Mouse (Mus musculus) olfactory bulb, adult 2 months (tissue): ENCODE measurements around the gene Elf2.

ENCODE experiments used
- CTCF ChIP-seq: fragments of 200-500 bp; IDR thresholded peaks from 2 replicates; pipeline ENCODE4 v1.5.1; 2012; ENCODE audit warnings: low read depth, mild to moderate bottlenecking, low read length, moderate library complexity; ENCODE audit not compliant: insufficient read depth
- POLR2A ChIP-seq: fragments of 200-500 bp; IDR thresholded peaks from 2 replicates; pipeline ENCODE4 v1.6.1; 2012; ENCODE audit warnings: mild to moderate bottlenecking, low read depth, low read length, moderate library complexity; ENCODE audit not compliant: insufficient read depth

DNA sequence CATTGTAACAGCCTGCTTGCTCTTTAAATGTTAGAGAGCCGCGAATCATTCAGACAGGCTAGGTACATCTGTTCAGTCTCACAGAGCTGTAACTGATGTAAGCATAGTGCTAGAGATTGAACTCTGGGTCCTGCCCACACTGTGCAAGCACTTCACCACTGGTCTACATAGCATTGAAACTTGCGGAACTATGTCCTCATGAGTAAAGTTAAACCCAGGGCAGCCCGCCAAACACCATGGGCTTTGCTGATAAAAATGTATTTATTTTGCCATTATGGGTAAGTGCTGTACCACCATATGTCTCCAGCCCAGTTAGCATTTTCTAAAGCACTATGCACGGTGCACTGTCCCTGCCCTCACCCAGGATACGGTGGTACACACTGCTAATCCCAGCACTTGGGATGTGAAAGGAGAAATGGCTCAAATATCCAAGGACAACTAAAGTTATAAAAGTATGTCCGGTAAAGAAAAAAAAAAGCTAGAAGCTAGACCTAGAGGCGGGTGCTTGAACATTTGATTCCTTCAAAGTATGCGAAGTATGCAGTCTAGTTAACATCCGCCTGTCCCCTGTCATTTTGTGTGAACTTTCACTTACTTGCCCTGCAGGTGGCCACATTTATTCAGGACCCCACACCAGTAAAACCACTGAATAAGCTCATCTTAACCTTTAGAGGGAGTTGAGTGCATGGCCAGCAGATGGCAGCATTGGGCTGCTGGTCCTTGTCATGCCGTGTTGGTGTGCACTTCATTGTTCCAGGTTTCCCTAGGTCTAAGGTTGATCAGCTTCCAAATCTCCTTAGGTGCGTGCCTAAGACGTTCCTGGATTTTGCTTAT is 106.3 kb downstream of the Elf2 start:
- peak; percentile 61 for TF ChIP-seq CTCF
- TF ChIP-seq POLR2A, result no peak
